Mouse (Mus musculus) C2C12 (cell line): ENCODE measurements around the gene Lmf1.

Experiments used
- CEBPB ChIP-seq: IDR thresholded peaks from one replicate; pipeline ENCODE4 v1.6.1; 2011; ENCODE audit warnings: low read depth, mild to moderate bottlenecking, control low read depth, moderate library complexity
- CTCF ChIP-seq: IDR thresholded peaks from one replicate; pipeline ENCODE4 v1.5.1; 2011; ENCODE audit not compliant: control insufficient read depth, insufficient read depth, insufficient read length
- FOSL1 ChIP-seq: IDR thresholded peaks from one replicate; pipeline ENCODE4 v1.8.0; 2011; ENCODE audit warnings: mild to moderate bottlenecking, low read length; ENCODE audit not compliant: poor library complexity, insufficient read depth, severe bottlenecking
- MAX ChIP-seq: IDR thresholded peaks from one replicate; pipeline ENCODE4 v1.6.1; 2011; ENCODE audit warnings: mild to moderate bottlenecking, control low read depth
- USF1 ChIP-seq: IDR thresholded peaks from one replicate; pipeline ENCODE4 v1.6.1; 2011; ENCODE audit warnings: low read depth, mild to moderate bottlenecking, control low read depth, moderate library complexity

- TF ChIP-seq CTCF (no peak), USF1 (no peak), MAX (no peak), CEBPB (no peak), FOSL1 (no peak)
Measured at GRCm38 (mm10) chr17:25569833-25570647, 8.8 kb upstream of the Lmf1 start.
